Mouse (Mus musculus): Measurements from ENCODE around the gene Gm12166. TPM values are rescaled to one million over a fixed set of nuclear protein-coding genes. Genes with fewer than 3 reads are reported as not detected.

The Gm12166 gene
- polyA plus RNA-seq, 1 experiment from 2014 or later = 2.0 TPM

- Histone ChIP-seq H3K79me2 (ENCODE audit: inconsistent target) (no peaks in the 10 kb centered on the region), H3K36me3 (ENCODE audit: inconsistent target) (no peaks in the 10 kb centered on the region), H3K27ac (no peak overlapping the region), H3K4me3 (ENCODE audit: inconsistent target) (no peak overlapping the region)
- 82% methylated on average over 18 of the region's 21 CpGs for WGBS (ENCODE audit: missing documents)
These were observed 13.3 kb upstream of the Gm12166 start for GRCm38 (mm10) chr11:46065201-46066011.

- no peak overlapping the region for H3K27ac ChIP-seq
- WGBS (ENCODE audit: missing documents) = 75% methylated on average over 8 of the region's 8 CpGs
These were observed 12.6 kb upstream of the Gm12166 start for GRCm38 (mm10) chr11:46064767-46065166.

DNA sequence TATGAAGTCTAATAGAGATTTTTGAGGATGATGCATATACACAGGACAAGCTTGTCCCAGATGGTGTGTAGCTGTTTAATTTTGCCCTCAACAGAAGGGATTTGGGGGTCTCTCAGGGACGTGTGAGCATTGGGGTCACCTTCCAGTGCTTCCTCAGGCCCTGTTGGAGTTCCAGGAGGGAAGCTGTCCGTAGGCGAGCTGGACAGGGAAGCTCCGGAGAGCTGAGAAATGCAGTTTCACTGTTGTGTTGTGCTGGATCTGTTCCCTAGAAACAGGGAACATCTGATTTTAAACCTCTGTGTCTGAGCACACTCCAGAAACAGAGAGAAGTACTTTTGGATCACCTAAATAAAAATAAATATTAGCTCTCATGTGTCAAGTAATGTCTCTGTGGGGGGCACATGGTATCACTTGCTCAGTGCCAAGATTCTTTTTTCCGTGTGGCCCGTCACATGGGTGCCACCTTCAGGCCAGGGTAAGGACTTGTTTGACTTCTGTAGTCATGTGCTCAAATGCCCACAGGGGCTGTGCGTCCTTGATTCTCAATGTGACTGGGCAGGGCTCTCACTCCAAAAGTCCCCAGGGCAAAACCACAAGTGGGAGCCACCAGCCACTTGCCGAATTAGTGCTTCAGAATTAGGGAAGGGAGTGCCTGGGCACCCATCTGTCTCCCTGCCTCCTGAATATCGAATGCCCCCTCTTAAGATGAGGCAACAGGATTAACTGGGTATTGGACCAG, 11.0 kb upstream of the Gm12166 start:
- H3K27ac ChIP-seq = peak overlapping the region; percentile 21
- 35% methylated on average over 9 of the region's 9 CpGs for WGBS (ENCODE audit: missing documents)
- no peaks in the 10 kb centered on the region for H3K36me3 ChIP-seq (ENCODE audit: inconsistent target)
- no peak overlapping the region for H3K4me3 ChIP-seq (ENCODE audit: inconsistent target)
- no peaks in the 10 kb centered on the region for H3K79me2 ChIP-seq (ENCODE audit: inconsistent target)

More at GRCm38 (mm10) chr11:46064767-46065166, 12.6 kb upstream of the Gm12166 start:
- Histone ChIP-seq H3K36me3 (ENCODE audit: inconsistent target) (no peaks in the 10 kb centered on the region), H3K4me3 (ENCODE audit: inconsistent target) (no peak overlapping the region), H3K79me2 (ENCODE audit: inconsistent target) (no peaks in the 10 kb centered on the region)

DNA sequence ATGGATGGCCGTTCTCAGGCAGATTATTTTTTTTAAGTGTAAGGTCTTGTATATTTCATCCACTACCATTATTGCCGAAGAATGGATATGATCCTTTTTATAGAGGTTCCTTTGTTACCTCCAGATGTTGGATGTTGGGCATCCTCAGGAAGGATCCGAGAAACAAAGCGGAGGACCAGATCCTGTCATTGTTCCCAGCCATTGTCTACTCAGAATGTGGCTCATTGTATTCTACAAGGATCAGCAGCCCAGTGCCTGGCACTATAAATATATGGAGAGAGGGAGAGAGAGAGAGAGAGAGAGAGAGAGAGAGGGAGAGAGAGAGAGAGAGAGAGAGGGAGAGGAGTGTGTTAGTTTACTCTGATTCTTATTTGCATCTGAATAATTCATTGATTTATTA, 10.4 kb upstream of the Gm12166 start:
- Histone ChIP-seq H3K27ac (peak overlapping the region; percentile 27), H3K4me3 (ENCODE audit: inconsistent target) (no peak overlapping the region), H3K36me3 (ENCODE audit: inconsistent target) (no peaks in the 10 kb centered on the region), H3K79me2 (ENCODE audit: inconsistent target) (no peaks in the 10 kb centered on the region)
- WGBS (ENCODE audit: missing documents) = 77% methylated on average over 4 of the region's 4 CpGs

GRCm38 (mm10) chr11:46061776-46062445, 9.8 kb upstream of the Gm12166 start:
- peak overlapping the region; percentile 27 for H3K27ac ChIP-seq
- 30% methylated on average over 6 of the region's 6 CpGs for WGBS (ENCODE audit: missing documents)

DNA sequence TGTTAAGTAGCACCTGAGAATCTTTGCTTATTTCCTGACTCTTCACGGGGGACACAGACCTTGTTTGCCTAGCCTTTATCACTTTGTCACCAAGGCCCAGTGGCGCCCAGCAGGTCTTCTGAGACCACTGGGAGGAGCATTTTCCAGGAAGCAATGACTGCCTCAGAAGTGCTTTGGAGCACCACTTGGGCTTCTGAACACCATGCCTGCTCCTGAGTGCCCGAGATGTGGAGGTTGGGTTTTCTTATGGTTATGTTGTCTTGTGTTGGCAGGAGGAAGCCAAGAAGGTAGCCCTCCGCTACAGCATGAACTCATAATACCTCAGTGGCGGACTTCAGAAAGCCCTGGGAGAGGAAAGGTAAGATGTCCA, 8.5 kb upstream of the Gm12166 start:
- Histone ChIP-seq H3K36me3 (ENCODE audit: inconsistent target) (no peaks in the 10 kb centered on the region), H3K27ac (no peak overlapping the region), H3K79me2 (ENCODE audit: inconsistent target) (no peaks in the 10 kb centered on the region), H3K4me3 (ENCODE audit: inconsistent target) (no peak overlapping the region)
- WGBS (ENCODE audit: missing documents) = 71% methylated on average over 5 of the region's 5 CpGs

More at GRCm38 (mm10) chr11:46061776-46062445, 9.8 kb upstream of the Gm12166 start:
- Histone ChIP-seq H3K36me3 (ENCODE audit: inconsistent target) (no peaks in the 10 kb centered on the region), H3K4me3 (ENCODE audit: inconsistent target) (no peak overlapping the region), H3K79me2 (ENCODE audit: inconsistent target) (no peaks in the 10 kb centered on the region)

DNA sequence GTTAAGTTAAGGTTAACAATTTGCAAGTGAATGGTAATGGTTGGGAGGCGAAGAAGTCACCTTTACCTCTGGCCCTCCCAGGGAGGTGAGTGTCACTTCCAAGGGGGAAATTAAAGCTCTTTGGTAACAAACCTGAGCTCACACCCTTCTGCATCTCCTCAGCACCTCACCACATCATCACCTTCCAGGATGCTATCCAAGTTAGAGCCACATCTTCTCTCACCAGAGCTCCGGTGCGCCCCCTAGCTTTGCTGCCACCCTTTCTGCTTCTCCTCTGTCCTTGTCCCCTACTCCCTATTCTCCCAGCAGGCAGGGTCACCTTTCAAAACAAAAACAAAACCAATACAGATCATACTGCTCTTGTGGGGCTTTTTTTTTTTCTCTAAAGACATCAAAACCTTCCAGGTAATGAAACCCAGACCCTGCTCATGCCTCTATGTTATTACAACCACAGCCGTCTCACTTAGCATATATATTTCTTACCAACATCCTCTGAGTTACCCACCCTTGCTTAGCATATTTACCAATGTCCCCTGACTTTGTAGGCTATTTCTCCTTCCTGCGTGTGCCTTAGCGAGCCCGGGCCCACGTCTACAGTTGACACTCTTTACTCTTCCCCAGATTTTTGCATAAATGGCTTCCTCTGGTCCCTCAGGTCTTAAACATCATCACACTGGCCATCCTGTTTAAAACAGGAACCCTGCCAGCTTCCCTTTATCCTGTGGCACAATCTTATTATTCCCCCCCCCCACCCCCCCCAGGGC, 7.9 kb upstream of the Gm12166 start:
- Histone ChIP-seq H3K4me3 (ENCODE audit: inconsistent target) (no peak overlapping the region), H3K27ac (no peak overlapping the region), H3K79me2 (ENCODE audit: inconsistent target) (no peaks in the 10 kb centered on the region), H3K36me3 (ENCODE audit: inconsistent target) (no peaks in the 10 kb centered on the region)
- 74% methylated on average over 8 of the region's 8 CpGs for WGBS (ENCODE audit: missing documents)

GRCm38 (mm10) chr11:46058916-46059315, 6.8 kb upstream of the Gm12166 start:
- Histone ChIP-seq H3K4me3 (ENCODE audit: inconsistent target) (no peak overlapping the region), H3K27ac (no peak overlapping the region), H3K79me2 (ENCODE audit: inconsistent target) (no peaks in the 10 kb centered on the region), H3K36me3 (ENCODE audit: inconsistent target) (no peaks in the 10 kb centered on the region)
- 98% methylated on average over 4 of the region's 4 CpGs for WGBS (ENCODE audit: missing documents)

- Histone ChIP-seq H3K27ac (no peak overlapping the region), H3K4me3 (ENCODE audit: inconsistent target) (no peak overlapping the region), H3K79me2 (ENCODE audit: inconsistent target) (no peaks in the 10 kb centered on the region), H3K36me3 (ENCODE audit: inconsistent target) (no peaks in the 10 kb centered on the region)
- 85% methylated on average over 9 of the region's 9 CpGs for WGBS (ENCODE audit: missing documents)
These were observed 5.9 kb upstream of the Gm12166 start for GRCm38 (mm10) chr11:46058011-46058410.

DNA sequence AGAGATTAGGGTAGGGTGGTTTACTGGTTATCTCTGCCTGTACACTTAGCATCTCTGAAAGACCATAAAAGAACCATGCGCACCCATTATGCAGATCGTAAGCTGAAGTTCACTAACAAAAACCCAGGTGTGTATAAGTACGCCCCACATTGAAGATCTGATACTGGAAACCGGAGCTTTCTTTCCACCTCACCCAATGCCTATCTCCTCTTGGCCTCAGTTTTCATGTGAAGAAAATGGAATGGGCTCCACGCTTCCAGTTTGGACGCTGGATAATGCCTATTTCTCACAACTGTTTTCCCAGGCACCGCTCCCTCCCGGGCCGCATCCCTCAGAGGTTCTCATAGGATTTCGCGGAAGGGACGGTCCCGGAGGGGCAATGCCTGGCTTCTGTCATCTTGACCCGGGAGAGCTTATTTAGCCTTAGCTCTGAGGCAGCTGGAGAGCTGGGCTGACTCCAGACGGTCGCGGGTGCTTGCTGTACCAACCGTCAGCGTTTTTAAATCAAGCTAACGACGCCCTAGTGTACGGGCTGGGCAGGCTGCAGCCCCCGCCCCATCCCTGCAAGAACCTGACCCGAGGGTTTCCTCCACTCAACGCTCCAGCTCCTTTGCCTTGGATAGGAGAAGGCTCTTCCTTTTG, 4.8 kb upstream of the Gm12166 start:
- WGBS (ENCODE audit: missing documents) = 14% methylated on average over 23 of the region's 25 CpGs
- H3K36me3 ChIP-seq (ENCODE audit: inconsistent target) = no peaks in the 10 kb centered on the region
- peak overlapping the region; percentile 22 for H3K4me3 ChIP-seq (ENCODE audit: inconsistent target)
- no peak overlapping the region for H3K27ac ChIP-seq
- no peaks in the 10 kb centered on the region for H3K79me2 ChIP-seq (ENCODE audit: inconsistent target)

GRCm38 (mm10) chr11:46055896-46056769, 4.0 kb upstream of the Gm12166 start, which contains the start of gene Adam19:
Gene Adam19 (plus strand): TSS chr11:46055992.
- Histone ChIP-seq H3K79me2 (ENCODE audit: inconsistent target) (no peaks in the 10 kb centered on the region), H3K4me3 (ENCODE audit: inconsistent target) (peak within 1 kb of the TSS; percentile 22), H3K27ac (no peak within 1 kb of the TSS), H3K36me3 (ENCODE audit: inconsistent target) (no peaks in the 10 kb centered on the region)
- WGBS (ENCODE audit: missing documents) = 7% methylated on average over 51 of the region's 51 CpGs

DNA sequence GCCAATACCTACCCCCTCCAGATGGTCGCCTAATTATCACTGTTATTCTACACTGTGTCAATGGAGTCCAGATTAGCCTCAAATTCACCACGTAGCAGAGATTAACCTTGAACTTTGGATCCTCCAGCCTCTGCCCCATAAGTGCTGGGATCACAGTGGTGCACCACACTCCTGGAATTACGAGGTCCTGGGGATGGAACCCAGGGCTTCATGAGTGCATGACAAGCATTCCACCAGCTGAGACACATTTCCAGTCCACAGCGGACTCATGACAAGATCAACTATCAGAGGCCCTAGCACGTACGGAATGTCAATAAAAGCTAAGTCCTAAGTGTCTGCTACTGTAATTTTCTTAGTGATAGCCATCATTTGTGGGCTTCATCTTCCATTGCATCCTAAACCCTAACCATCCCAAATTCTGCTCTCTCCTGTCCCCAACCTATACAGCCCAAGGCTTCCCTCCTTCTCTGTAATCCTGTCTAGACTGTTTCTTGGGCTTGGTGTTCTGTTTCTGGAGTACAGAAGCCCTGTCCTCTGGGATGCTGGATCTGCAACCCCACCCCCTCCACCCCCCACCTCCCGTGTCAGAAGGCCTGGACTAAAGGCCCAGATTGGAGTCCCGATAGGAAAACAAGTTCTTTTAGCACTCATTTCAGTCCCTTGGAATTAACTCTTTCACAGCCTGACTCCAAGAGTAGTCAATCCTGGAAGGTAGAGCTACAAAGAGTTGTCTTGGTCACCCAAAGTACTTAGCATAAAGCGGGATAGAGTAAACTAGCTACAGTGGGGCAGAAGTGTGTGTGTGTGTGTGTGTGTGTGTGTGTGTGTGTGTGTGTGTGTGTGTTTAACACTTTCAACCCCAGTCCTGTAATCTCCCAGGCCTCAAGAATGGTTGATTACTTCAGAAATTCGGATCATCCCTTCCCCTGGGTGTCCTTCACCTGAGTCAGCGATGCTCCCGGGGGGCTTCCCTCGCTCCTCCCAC, 3.1 kb upstream of the Gm12166 start:
- Histone ChIP-seq H3K27ac (no peak overlapping the region), H3K36me3 (ENCODE audit: inconsistent target) (no peaks in the 10 kb centered on the region), H3K79me2 (ENCODE audit: inconsistent target) (no peaks in the 10 kb centered on the region), H3K4me3 (ENCODE audit: inconsistent target) (no peak overlapping the region)
- 64% methylated on average over 13 of the region's 13 CpGs for WGBS (ENCODE audit: missing documents)

Measured in macrophage (primary cell).